Mouse (Mus musculus) forebrain, embryonic 15.5 days (tissue): ENCODE results near the gene Nkiras2. TPM values are rescaled to one million over a fixed set of nuclear protein-coding genes. Genes with fewer than 3 reads are reported as not detected.
A peak's percentile ranks its signal among the peaks of the same experiment; 100 is the strongest.
"Not testable (repeated sequence)": the region's sequence is repeated elsewhere in the genome, so short reads cannot be mapped to it uniquely, and the experiment has no call there.

Source experiments
- ATAC-seq: fragments of 200-750 bp; cut with Nextera tagmentation; replicated peaks from 2 replicates; pipeline ENCODE4 v1.8.0; 2017; ENCODE audit warnings: mild to moderate bottlenecking, moderate TSS enrichment, moderate library complexity
- H3K27ac ChIP-seq: fragments of 300-500 bp; sonication (generic); replicated peaks from 2 replicates; pipeline ENCODE4 v1.5.1; 2015; ENCODE audit warnings: mild to moderate bottlenecking, inconsistent platforms
- H3K27me3 ChIP-seq: fragments of 300-500 bp; sonication (generic); 2 replicates; pipeline ENCODE4 v1.6.1; 2015; ENCODE audit warnings: inconsistent platforms
- H3K36me3 ChIP-seq: fragments of 300-500 bp; sonication (generic); 2 replicates; pipeline ENCODE4 v1.6.1; 2015; ENCODE audit warnings: mild to moderate bottlenecking, inconsistent platforms
- H3K4me1 ChIP-seq: fragments of 300-500 bp; sonication (generic); 2 replicates; pipeline ENCODE4 v1.6.1; 2015; ENCODE audit warnings: inconsistent platforms
- H3K4me2 ChIP-seq: fragments of 300-500 bp; sonication (generic); replicated peaks from 2 replicates; pipeline ENCODE4 v1.6.1; 2015; ENCODE audit warnings: mild to moderate bottlenecking, inconsistent platforms
- H3K4me3 ChIP-seq: fragments of 300-500 bp; sonication (generic); 2 replicates; pipeline ENCODE4 v1.5.1; 2015; ENCODE audit warnings: mild to moderate bottlenecking, inconsistent platforms
- H3K9ac ChIP-seq: fragments of 300-500 bp; sonication (generic); replicated peaks from 2 replicates; pipeline ENCODE4 v1.6.1; 2015; ENCODE audit warnings: mild to moderate bottlenecking, inconsistent platforms
- H3K9me3 ChIP-seq: fragments of 300-500 bp; sonication (generic); 2 replicates; pipeline ENCODE4 v1.6.1; 2016; ENCODE audit warnings: inconsistent platforms
- WGBS: fragments of 180-500 bp; shearing (Covaris S2); methylation state at CpG from one replicate; pipeline ENCODE4 v1.1.7; 2015; ENCODE audit warnings: mixed read lengths; 5-methylcytosine and 5-hydroxymethylcytosine counted together
- polyA plus RNA-seq: library from polyadenylated mRNA; unstranded; fragments of >200 nt; fragmentation: Nextera tagmentation; extraction: Ambion mirVana; gene quantifications from 2 replicates; pipeline ENCODE4 v1.2.1, GENCODE M21; 2015

Gene Nkiras2
- polyA plus RNA-seq, 1 experiment from 2014 or later = 90.5 TPM

DNA sequence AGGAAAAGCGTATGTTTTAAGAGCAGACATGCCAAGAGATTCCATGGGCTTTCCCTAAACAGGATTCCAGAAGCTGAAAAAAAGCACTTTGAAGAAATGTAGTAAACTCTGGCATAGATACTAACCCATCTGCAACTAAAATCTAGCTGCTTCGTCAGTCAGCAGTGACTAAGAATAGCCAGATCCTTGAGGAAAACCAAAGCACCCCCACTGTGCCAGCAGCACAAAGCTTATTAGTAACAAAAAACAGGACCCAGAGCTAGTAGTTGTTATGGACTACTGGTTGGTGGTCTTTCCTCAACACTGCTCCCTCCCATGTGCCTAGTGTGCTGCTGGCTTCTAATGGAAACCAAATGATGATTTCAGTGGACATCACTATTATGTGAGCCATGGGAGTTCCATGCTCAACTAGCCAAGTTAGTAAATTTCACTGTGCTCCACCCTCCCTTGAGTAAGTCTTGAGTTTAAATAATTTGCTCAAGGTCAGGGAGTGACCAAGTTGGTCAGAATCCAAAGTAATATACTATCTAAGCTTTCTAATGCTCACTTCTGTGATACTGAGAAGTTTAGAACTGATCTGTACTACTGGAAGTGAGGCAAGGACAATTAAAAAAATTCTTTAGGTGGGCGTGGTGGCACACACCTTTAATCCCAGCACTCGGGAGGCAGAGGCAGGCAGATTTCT, 14.6 kb upstream of the Nkiras2 start:
- Histone ChIP-seq H3K27me3 (no peaks in the 10 kb centered on the region), H3K36me3 (peaks cover 20% of the 10 kb centered on the region), H3K4me3 (no peak overlapping the region), H3K9ac (no peak overlapping the region), H3K27ac (no peak overlapping the region), H3K4me1 (peaks cover 24% of the 10 kb centered on the region), H3K9me3 (no peaks in the 10 kb centered on the region), H3K4me2 (no peak overlapping the region)
- WGBS = 75% methylated on average over 4 of the region's 4 CpGs
- ATAC-seq = no peak

DNA sequence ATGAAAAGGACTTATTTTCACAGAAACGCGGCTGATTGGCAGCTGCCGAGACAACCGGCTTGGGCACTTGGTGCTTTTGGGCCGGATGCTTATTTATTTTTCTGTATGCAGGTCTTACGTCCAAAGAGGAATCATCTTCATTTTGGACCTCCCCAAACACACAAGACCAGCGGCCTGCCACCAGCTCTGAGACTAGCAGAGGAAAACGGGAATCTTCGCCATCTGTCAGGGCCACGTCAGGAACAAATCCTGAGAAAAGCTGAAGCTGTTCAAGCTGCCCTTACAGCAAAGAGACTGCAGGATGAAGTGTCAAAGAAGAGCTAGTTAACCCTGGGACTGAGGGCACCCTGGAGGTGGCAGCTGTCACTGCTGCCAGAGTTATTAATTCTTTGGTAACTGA, 13.6 kb upstream of the Nkiras2 start:
- Histone ChIP-seq H3K4me3 (no peak overlapping the region), H3K27me3 (no peaks in the 10 kb centered on the region), H3K9ac (no peak overlapping the region), H3K4me1 (peaks cover 24% of the 10 kb centered on the region), H3K27ac (no peak overlapping the region), H3K9me3 (no peaks in the 10 kb centered on the region), H3K36me3 (peaks cover 12% of the 10 kb centered on the region), H3K4me2 (no peak overlapping the region)
- 72% methylated on average over 10 of the region's 10 CpGs for WGBS
- ATAC-seq = no peak

- H3K4me3 ChIP-seq = no peak overlapping the region
- ATAC-seq = no peak
- H3K27ac ChIP-seq = no peak overlapping the region
- no peaks in the 10 kb centered on the region for H3K27me3 ChIP-seq
- whole genome bisulfite sequencing = 96% methylated on average over 6 of the region's 6 CpGs
- no peaks in the 10 kb centered on the region for H3K36me3 ChIP-seq
- H3K4me1 ChIP-seq = peaks cover 24% of the 10 kb centered on the region
- H3K4me2 ChIP-seq = no peak overlapping the region
- no peaks in the 10 kb centered on the region for H3K9me3 ChIP-seq
- no peak overlapping the region for H3K9ac ChIP-seq
Observed at GRCm38 (mm10) chr11:100607121-100607520, 11.9 kb upstream of the Nkiras2 start.

DNA sequence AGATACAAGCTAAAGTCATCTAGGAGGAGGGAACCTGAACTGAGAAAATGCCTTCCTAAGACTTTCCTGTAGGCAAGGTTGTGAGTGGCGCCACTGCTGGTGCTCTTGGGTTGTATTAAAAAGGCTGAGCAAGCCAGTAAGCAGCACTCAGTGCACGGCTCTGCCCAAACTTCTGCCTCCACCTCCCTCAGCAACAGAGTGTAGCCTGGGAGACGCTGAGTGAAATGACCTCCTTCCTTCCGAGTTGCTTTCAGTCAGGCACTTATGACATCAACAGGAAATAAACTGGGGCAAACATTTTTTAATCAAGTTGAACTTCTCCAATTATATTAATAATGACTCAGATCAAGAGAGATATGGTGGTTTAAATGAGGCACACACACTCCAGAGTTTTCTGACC, 10.2 kb upstream of the Nkiras2 start:
- 82% methylated on average over 4 of the region's 4 CpGs for WGBS
- H3K36me3 ChIP-seq = no peaks in the 10 kb centered on the region
- H3K4me1 ChIP-seq = peaks cover 19% of the 10 kb centered on the region
- no peaks in the 10 kb centered on the region for H3K27me3 ChIP-seq
- no peak overlapping the region for H3K27ac ChIP-seq
- no peak for ATAC-seq
- H3K9ac ChIP-seq = no peak overlapping the region
- no peak overlapping the region for H3K4me2 ChIP-seq
- H3K4me3 ChIP-seq = no peak overlapping the region
- H3K9me3 ChIP-seq = no peaks in the 10 kb centered on the region

GRCm38 (mm10) chr11:100609355-100609996, 9.6 kb upstream of the Nkiras2 start:
- H3K27ac ChIP-seq = no peak overlapping the region
- no peak overlapping the region for H3K4me2 ChIP-seq
- WGBS = 85% methylated on average over 5 of the region's 5 CpGs

DNA sequence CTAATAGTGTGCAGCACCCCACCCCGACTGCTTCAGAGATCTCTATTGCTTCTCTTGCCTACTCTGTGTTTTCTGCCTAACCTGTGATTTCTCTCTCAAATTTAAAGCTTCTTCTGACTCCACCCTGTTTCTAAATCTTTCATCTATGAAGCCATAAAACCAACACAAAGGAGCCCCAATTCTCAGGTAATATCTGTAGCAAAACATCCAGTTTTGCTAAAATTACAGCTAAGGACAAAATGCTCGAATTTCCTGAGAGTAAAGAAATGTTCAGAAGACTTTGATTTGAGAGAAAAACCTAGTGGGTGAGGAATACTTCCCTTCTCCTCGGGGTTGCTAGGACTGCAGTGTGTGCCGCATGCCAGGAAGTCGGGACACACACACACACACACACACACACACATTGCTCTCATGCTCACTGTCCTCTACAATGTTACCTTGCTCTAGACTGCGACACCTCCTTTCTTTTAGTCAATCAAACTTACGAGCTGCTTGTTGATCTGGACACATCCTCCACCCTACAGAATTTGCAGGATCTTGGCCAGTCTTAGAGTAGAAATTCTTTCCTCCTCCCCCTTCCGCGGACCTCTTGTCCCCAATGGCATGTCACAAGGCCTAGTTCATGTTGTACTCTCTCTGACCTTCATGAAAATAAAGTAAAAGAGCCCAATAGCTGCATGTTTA, 8.9 kb upstream of the Nkiras2 start:
- H3K9ac ChIP-seq = no peak overlapping the region
- H3K4me3 ChIP-seq = no peak overlapping the region
- H3K4me1 ChIP-seq = peaks cover 11% of the 10 kb centered on the region
- H3K36me3 ChIP-seq = no peaks in the 10 kb centered on the region
- ATAC-seq = no peak
- no peak overlapping the region for H3K4me2 ChIP-seq
- no peaks in the 10 kb centered on the region for H3K27me3 ChIP-seq
- no peaks in the 10 kb centered on the region for H3K9me3 ChIP-seq
- no peak overlapping the region for H3K27ac ChIP-seq
- WGBS = 88% methylated on average over 9 of the region's 9 CpGs

More at GRCm38 (mm10) chr11:100609355-100609996, 9.6 kb upstream of the Nkiras2 start:
- no peak overlapping the region for H3K9ac ChIP-seq
- ATAC-seq = no peak
- no peaks in the 10 kb centered on the region for H3K36me3 ChIP-seq
- H3K4me1 ChIP-seq = peaks cover 13% of the 10 kb centered on the region
- H3K4me3 ChIP-seq = no peak overlapping the region
- no peaks in the 10 kb centered on the region for H3K9me3 ChIP-seq
- no peaks in the 10 kb centered on the region for H3K27me3 ChIP-seq

DNA sequence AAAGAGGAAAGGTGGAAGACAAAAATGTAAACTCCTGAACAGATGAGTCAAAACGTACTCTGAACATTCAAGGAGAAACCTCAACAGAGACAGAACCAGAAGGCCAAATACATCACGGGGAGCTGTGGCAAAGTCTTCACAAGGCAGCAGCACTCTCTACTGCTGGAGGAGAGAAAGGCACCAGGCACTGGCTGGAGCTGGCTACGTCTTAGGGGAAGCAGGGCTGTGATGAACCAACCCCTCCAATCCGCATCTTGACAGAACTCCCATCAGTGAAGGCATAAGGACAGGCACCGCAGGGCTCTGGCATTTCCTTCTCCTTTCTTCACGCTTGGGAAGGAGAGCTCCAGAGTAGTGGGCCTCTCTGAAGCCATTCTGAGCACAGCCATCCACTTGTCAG, 7.4 kb upstream of the Nkiras2 start:
- H3K36me3 ChIP-seq = no peaks in the 10 kb centered on the region
- 97% methylated on average over 6 of the region's 6 CpGs for WGBS
- ATAC-seq = no peak
- no peak overlapping the region for H3K9ac ChIP-seq
- H3K27me3 ChIP-seq = no peaks in the 10 kb centered on the region
- no peaks in the 10 kb centered on the region for H3K9me3 ChIP-seq
- no peak overlapping the region for H3K4me2 ChIP-seq
- H3K27ac ChIP-seq = no peak overlapping the region
- no peak overlapping the region for H3K4me3 ChIP-seq
- H3K4me1 ChIP-seq = 0 out of 2 replicates have a peak, but pooled peaks cover 4% of the 10 kb centered on the region

GRCm38 (mm10) chr11:100613241-100613640, 5.8 kb upstream of the Nkiras2 start:
- H3K4me1 ChIP-seq = peaks cover 9% of the 10 kb centered on the region
- no peaks in the 10 kb centered on the region for H3K27me3 ChIP-seq
- ATAC-seq = no peak
- H3K9me3 ChIP-seq = no peaks in the 10 kb centered on the region
- no peak overlapping the region for H3K9ac ChIP-seq
- H3K4me2 ChIP-seq = no peak overlapping the region
- H3K4me3 ChIP-seq = no peak overlapping the region
- no peaks in the 10 kb centered on the region for H3K36me3 ChIP-seq
- 88% methylated on average over 3 of the region's 3 CpGs for WGBS
- no peak overlapping the region for H3K27ac ChIP-seq

DNA sequence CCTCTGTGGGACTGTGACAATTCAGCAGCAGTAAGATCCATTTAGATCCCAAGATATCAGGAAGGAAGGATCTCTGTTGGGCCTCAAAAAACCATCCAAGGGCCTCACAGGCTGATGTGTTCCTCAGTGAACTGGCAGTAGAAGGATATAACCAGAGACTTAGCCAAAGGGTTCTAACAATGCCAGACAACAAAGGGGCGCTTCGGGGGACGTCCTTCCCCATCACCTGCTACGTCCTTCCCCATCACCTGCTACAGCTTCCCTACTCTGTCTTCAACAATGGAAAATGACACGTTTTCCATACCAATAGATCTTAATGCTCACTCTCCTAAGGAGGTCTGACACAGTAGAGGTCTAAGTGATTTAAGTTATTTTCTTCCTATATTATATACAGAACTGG, 2.7 kb upstream of the Nkiras2 start:
- Histone ChIP-seq H3K27ac (no peak overlapping the region), H3K4me3 (no peak overlapping the region), H3K27me3 (no peaks in the 10 kb centered on the region), H3K9me3 (no peaks in the 10 kb centered on the region), H3K4me2 (no peak overlapping the region), H3K36me3 (no peaks in the 10 kb centered on the region), H3K4me1 (peaks cover 21% of the 10 kb centered on the region), H3K9ac (no peak overlapping the region)
- 86% methylated on average over 5 of the region's 5 CpGs for WGBS
- no peak for ATAC-seq

DNA sequence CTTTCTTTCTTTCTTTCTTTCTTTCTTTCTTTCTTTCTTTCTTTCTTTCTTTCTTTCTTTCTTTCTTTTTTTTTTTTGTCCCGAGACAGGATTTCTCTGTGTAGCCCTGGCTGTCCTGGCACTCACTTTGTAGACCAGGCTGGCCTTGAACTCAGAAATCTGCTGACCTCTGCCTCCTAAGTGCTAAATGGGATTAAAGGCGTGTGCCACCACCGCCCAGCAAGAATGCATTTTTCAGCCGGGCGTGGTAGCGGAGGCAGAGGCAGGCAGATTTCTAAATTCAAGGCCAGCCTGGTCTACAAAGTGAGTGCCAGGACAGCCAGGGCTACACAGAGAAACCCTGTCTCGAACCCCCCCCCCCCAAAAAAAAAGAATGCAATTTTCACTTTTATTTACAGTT, 2.2 kb upstream of the Nkiras2 start:
- H3K4me2 ChIP-seq, H3K36me3 ChIP-seq, H3K27me3 ChIP-seq, H3K9ac ChIP-seq, ATAC-seq, H3K27ac ChIP-seq, H3K9me3 ChIP-seq, H3K4me3 ChIP-seq: not testable (repeated sequence)
- 92% methylated on average over 7 of the region's 7 CpGs for WGBS
- peaks cover 21% of the 10 kb centered on the region for H3K4me1 ChIP-seq

- peak overlapping the region; percentile 85; the same call in 1 of the 2 replicates for H3K4me2 ChIP-seq
- no peak overlapping the region for H3K27ac ChIP-seq
- no peaks in the 10 kb centered on the region for H3K27me3 ChIP-seq
- H3K4me3 ChIP-seq = peak overlapping the region; percentile 93; the same call in 1 of the 2 replicates
- no peaks in the 10 kb centered on the region for H3K36me3 ChIP-seq
- WGBS = 91% methylated on average over 4 of the region's 4 CpGs
- ATAC-seq = no peak
- peaks cover 21% of the 10 kb centered on the region for H3K4me1 ChIP-seq
- H3K9me3 ChIP-seq = no peaks in the 10 kb centered on the region
- H3K9ac ChIP-seq = no peak overlapping the region
Observed at GRCm38 (mm10) chr11:100617480-100617879, 1.6 kb upstream of the Nkiras2 start.

DNA sequence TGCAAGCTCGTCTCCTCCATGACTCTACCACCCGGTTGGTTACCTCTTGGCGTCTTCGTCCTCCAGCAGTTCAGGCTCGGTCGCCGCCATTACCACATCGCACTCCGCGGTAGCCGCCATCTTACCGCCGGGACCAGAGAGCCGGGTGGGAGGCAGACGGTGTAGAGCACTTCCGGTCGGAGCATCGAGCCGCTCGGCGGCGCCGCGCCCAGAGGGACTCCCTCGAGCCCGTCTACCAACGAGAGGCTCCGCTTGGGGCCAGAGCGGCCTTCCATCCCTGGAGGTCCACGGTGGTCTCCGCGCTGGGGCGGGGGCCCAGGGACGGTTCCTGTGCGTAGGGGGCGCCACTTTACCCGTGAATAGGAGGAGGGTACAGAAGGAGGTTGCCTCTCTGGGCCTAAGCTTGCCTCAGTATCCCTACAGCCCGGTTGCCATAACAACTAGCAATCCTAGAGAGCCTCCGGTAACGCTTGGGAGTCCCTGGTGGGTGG, 486 bp downstream of the Nkiras2 start:
- Histone ChIP-seq H3K36me3 (0 out of 2 replicates have a peak, but pooled peaks cover under 1% of the 10 kb centered on the region), H3K4me3 (peak overlapping the region; percentile 93), H3K27me3 (no peaks in the 10 kb centered on the region), H3K4me2 (peak overlapping the region; percentile 91), H3K9me3 (no peaks in the 10 kb centered on the region), H3K9ac (peak overlapping the region; percentile 91), H3K27ac (peak overlapping the region; percentile 93), H3K4me1 (peaks cover 35% of the 10 kb centered on the region)
- under 1% methylated on average over 40 of the region's 40 CpGs for WGBS
- ATAC-seq = peak; percentile 98
